Mouse (Mus musculus) liver, embryonic 16.5 days (tissue): Measurements from ENCODE around the gene Selplg. TPM values are rescaled to one million over a fixed set of nuclear protein-coding genes. Genes with fewer than 3 reads are reported as not detected.

Experiments used
- ATAC-seq: fragments of 200-750 bp; cut with Nextera tagmentation; 2 replicates; pipeline ENCODE4 v1.8.0; 2017; ENCODE audit warnings: low read depth, mild to moderate bottlenecking, moderate number of reproducible peaks, moderate library complexity
- H3K27ac ChIP-seq: fragments of 300-500 bp; sonication (generic); 2 replicates; pipeline ENCODE4 v1.5.1; 2014; ENCODE audit warnings: mild to moderate bottlenecking, low read length
- H3K27me3 ChIP-seq: fragments of 300-500 bp; sonication (generic); 2 replicates; pipeline ENCODE4 v1.6.1; 2014; ENCODE audit warnings: low read depth, low read length, mixed read lengths; ENCODE audit not compliant: control insufficient read depth, insufficient read depth
- H3K36me3 ChIP-seq: fragments of 300-500 bp; sonication (generic); 2 replicates; pipeline ENCODE4 v1.6.1; 2014; ENCODE audit warnings: mild to moderate bottlenecking; ENCODE audit not compliant: control insufficient read depth, insufficient read depth
- H3K4me1 ChIP-seq: fragments of 300-500 bp; sonication (generic); 2 replicates; pipeline ENCODE4 v1.6.1; 2014; ENCODE audit warnings: low read depth, low read length, mixed read lengths; ENCODE audit not compliant: control insufficient read depth
- H3K4me2 ChIP-seq: fragments of 300-500 bp; sonication (generic); 2 replicates; pipeline ENCODE4 v1.6.1; 2014; ENCODE audit warnings: low read depth, low read length, mixed read lengths
- H3K4me3 ChIP-seq: fragments of 300-500 bp; sonication (generic); 2 replicates; pipeline ENCODE4 v1.5.1; 2014; ENCODE audit warnings: low read depth, mild to moderate bottlenecking, low read length
- H3K9ac ChIP-seq: fragments of 300-500 bp; sonication (generic); 2 replicates; pipeline ENCODE4 v1.6.1; 2014; ENCODE audit warnings: low read depth, low read length
- H3K9me3 ChIP-seq: fragments of 300-500 bp; sonication (generic); replicated peaks from 2 replicates; pipeline ENCODE4 v1.6.1; 2016; ENCODE audit warnings: low read length; ENCODE audit not compliant: control insufficient read depth
- WGBS: fragments of 180-500 bp; shearing (Covaris S2); extraction: QIAGEN DNeasy Blood & Tissue Kit; methylation state at CpG from one replicate; pipeline ENCODE4 v1.1.7; 2014; ENCODE audit not compliant: insufficient replicate concordance; 5-methylcytosine and 5-hydroxymethylcytosine counted together
- polyA plus RNA-seq: library from polyadenylated mRNA; unstranded; fragments of >200 nt; fragmentation: Nextera tagmentation; extraction: Ambion mirVana; gene quantifications from 2 replicates; pipeline ENCODE4 v1.2.1, GENCODE M21; 2015

Selplg gene
- polyA plus RNA-seq, 1 experiment from 2014 or later, result 15.4 TPM

DNA sequence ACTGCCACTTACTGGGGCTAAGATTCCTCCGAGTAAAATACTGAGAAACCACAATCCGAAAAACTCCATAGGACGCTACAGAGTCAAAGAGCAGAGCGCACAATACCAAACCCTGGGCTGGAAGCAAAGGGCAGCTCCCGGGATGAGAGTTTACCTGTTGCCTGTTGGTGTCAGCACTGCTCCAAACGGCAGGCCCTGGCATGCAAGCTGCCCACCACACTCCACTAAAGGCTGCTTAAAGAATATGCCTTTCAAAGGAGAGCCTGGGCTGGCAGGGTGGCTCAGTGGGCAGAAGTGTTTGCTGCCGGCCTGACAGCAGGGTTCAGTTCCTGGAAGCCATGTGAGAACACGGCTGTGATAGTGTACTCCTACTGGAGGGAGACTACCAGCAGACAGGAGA is 25.2 kb upstream of the Selplg start:
- H3K4me3 ChIP-seq, result no peak overlapping the region
- WGBS, result 62% methylated on average over 8 of the region's 8 CpGs
- no peak overlapping the region for H3K4me2 ChIP-seq
- H3K27ac ChIP-seq, result no peak overlapping the region
- ATAC-seq, result no peak
- no peaks in the 10 kb centered on the region for H3K27me3 ChIP-seq
- peaks cover 11% of the 10 kb centered on the region for H3K4me1 ChIP-seq
- no peaks in the 10 kb centered on the region for H3K9me3 ChIP-seq
- no peak overlapping the region for H3K9ac ChIP-seq
- peaks cover 8% of the 10 kb centered on the region; the same call in 1 of the 2 replicates for H3K36me3 ChIP-seq

DNA sequence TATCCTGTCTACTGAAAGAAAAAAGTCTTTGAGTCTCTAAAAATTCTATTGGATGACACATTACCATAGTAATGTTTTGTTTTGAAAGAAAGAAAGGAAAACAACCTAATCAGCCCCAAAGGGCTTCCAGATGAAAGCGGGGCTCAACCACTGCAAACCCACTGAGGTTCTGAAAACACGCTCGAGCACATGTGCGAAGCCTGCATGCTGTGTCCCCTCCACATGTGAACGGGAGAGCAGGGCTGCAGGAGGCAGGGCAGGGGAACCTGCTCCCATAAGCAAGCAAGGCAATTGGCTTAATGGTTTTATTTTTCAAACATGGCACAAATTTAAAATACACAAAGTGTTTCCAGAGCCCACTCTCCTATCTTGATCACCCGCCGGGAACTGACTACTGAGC is 24.2 kb upstream of the Selplg start:
- H3K4me3 ChIP-seq, result no peak overlapping the region
- no peak overlapping the region for H3K27ac ChIP-seq
- H3K36me3 ChIP-seq, result peaks cover 8% of the 10 kb centered on the region; the same call in 1 of the 2 replicates
- H3K4me2 ChIP-seq, result no peak overlapping the region
- ATAC-seq, result no peak
- no peaks in the 10 kb centered on the region for H3K27me3 ChIP-seq
- 79% methylated on average over 7 of the region's 7 CpGs for WGBS
- peaks cover 11% of the 10 kb centered on the region for H3K4me1 ChIP-seq
- no peaks in the 10 kb centered on the region for H3K9me3 ChIP-seq
- H3K9ac ChIP-seq, result no peak overlapping the region

DNA sequence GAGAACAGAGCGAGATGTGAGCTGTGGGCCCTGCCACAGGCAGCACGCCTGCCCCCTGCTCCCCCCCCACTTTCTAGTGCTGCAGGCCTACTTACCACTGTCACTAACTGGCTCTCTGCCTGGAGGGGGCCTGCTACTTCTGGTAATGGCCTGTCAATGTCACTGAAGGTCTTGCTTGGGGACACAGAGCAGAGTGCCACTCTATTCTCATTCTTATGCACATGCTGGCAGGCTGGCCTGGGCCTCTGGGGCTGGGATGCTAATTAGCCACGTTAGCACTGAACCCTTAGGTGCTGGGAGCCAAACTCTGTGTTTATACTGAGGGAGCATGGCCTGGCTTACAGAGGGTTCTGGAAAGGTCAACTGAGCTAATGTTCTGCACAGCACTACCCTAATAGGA is 23.3 kb upstream of the Selplg start:
- WGBS, result 71% methylated on average over 3 of the region's 3 CpGs

DNA sequence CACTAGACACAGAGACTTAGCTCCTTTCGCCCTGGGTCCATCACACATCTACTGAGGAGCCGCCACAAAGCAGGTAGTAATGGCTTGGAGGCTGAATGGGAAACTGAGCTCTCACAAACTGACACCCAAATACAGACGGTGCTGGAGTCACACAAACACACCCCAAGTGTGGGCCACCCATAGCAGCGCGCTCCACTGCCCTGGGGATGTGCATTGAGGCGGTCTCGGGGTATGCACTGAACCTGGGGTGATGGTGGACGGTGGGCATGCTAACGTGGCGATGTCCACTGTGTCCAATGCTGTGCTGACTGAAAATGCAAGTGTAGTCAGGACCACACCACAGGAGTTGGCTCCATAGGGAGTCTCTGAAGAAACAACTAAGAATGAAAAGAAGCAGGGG is 22.7 kb upstream of the Selplg start:
- 80% methylated on average over 10 of the region's 10 CpGs for WGBS

More for the DNA sequence above, 23.3 kb upstream of the Selplg start:
- Histone ChIP-seq H3K4me3 (no peak overlapping the region), H3K27ac (no peak overlapping the region), H3K9ac (no peak overlapping the region), H3K9me3 (no peaks in the 10 kb centered on the region), H3K27me3 (no peaks in the 10 kb centered on the region), H3K36me3 (peaks cover 5% of the 10 kb centered on the region; the same call in 1 of the 2 replicates), H3K4me2 (no peak overlapping the region), H3K4me1 (peaks cover 14% of the 10 kb centered on the region)
- 0 out of 2 replicates have a peak, but pooled peaks have one; percentile 10 for ATAC-seq

DNA sequence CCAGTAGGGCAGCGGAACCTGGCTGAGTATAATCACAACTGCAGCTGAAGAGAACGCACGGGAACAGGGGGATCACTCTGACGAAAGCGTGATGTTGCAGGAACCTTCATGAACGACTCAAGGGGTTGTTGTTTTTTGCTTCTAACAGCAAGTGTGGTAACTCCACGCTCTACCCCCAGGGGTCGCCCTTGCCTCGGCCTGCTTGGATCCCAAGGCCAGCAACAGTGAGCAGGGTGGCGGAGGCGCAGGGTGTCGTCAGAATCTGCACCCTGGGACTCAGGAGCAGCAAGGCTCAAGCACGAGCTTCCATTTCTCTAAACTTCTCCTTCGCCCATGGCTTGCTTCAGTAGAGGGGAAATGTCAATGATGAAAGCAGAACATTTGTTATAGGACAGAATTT is 22.1 kb upstream of the Selplg start:
- 21% methylated on average over 14 of the region's 14 CpGs for WGBS
- ATAC-seq, result no peak
- H3K9me3 ChIP-seq, result no peaks in the 10 kb centered on the region

More for the DNA sequence above, 22.7 kb upstream of the Selplg start:
- no peak for ATAC-seq
- peaks cover 6% of the 10 kb centered on the region for H3K36me3 ChIP-seq
- no peaks in the 10 kb centered on the region for H3K9me3 ChIP-seq
- no peak overlapping the region for H3K9ac ChIP-seq
- H3K4me1 ChIP-seq, result peaks cover 18% of the 10 kb centered on the region
- no peaks in the 10 kb centered on the region for H3K27me3 ChIP-seq
- no peak overlapping the region for H3K4me2 ChIP-seq
- no peak overlapping the region for H3K4me3 ChIP-seq
- H3K27ac ChIP-seq, result no peak overlapping the region

DNA sequence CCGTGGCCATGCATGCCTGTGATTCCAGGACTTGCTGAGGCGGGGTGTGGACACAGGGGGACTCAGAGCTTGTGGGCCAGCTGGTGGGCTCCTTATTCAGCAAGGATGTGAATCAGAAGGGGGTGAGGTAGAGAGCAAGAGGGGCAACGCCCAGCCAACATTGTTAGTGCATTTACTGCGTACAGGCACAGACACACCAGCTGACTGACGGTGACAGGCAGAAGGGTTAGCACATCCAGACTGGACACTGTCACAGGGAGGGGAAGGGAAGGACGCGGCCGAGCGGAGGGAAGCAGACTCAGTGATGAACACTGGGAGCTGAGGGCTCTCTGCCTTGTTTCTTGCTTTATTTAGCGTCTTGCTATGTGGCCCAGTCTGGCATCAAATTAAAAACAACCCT is 21.1 kb upstream of the Selplg start:
- peaks cover 15% of the 10 kb centered on the region for H3K36me3 ChIP-seq
- no peak overlapping the region for H3K4me3 ChIP-seq
- no peaks in the 10 kb centered on the region for H3K9me3 ChIP-seq
- H3K27ac ChIP-seq, result no peak overlapping the region
- peaks cover 8% of the 10 kb centered on the region for H3K4me1 ChIP-seq
- H3K27me3 ChIP-seq, result no peaks in the 10 kb centered on the region
- ATAC-seq, result no peak
- H3K9ac ChIP-seq, result no peak overlapping the region
- WGBS, result 79% methylated on average over 10 of the region's 10 CpGs
- H3K4me2 ChIP-seq, result no peak overlapping the region

More for the DNA sequence above, 22.1 kb upstream of the Selplg start:
- Histone ChIP-seq H3K4me3 (no peak overlapping the region), H3K4me1 (peaks cover 18% of the 10 kb centered on the region), H3K9ac (no peak overlapping the region), H3K27ac (no peak overlapping the region), H3K4me2 (no peak overlapping the region), H3K36me3 (peaks cover 13% of the 10 kb centered on the region), H3K27me3 (no peaks in the 10 kb centered on the region)

DNA sequence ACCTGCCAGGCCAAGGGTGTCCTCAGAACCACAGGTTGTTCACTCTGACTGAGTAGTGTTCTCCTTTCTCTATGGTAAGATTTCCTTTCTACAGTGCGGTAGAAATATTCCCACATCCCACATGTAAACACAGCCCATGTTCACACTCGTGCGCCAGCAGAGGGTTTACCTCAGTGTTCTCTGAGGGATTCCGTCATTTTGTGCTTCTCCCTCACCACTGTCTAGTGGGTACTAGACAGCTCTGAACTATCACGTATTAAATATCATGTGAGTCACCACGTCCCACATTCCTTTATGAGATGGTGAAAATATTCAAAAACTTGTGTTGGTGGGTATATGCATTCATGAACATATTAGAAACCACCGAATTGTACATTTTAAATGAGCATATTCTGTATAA is 20.0 kb upstream of the Selplg start:
- Histone ChIP-seq H3K36me3 (peaks cover 13% of the 10 kb centered on the region), H3K4me3 (no peak overlapping the region), H3K4me2 (no peak overlapping the region), H3K27ac (no peak overlapping the region), H3K9me3 (no peaks in the 10 kb centered on the region), H3K27me3 (no peaks in the 10 kb centered on the region), H3K4me1 (peaks cover 11% of the 10 kb centered on the region), H3K9ac (no peak overlapping the region)
- 79% methylated on average over 7 of the region's 7 CpGs for WGBS
- ATAC-seq, result no peak

DNA sequence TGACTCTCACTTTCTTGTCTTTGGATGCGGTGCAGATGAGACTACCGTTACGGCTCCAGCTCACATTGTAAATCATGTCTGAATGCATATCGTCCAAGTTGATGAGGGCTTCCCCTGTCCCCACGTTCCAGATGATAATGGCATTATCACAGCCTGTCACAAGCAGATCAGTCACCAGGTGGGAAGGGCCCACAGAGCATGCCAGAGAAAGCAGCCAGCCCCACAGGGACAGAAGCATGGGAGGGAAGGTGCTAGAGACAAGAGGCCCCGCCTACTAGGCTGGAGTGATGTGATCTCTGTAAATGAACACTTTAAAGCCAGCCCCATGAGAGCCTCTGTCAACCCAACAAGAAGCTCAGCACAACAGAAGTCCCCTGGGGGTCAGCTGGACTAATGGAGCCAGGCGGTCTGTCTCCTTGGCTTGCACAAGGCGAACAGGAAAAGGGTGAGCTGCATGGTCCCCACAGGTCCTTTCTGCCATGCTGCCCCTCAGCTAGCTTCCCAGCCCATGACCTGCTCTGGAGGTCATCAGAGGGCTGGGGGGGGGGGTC is 18.3 kb upstream of the Selplg start:
- Histone ChIP-seq H3K9me3 (no peaks in the 10 kb centered on the region), H3K36me3 (peaks cover 16% of the 10 kb centered on the region), H3K4me1 (peaks cover 28% of the 10 kb centered on the region), H3K27me3 (no peaks in the 10 kb centered on the region), H3K4me2 (no peak overlapping the region), H3K9ac (no peak overlapping the region), H3K27ac (no peak overlapping the region), H3K4me3 (no peak overlapping the region)
- peak; percentile 39 for ATAC-seq
- 48% methylated on average over 8 of the region's 8 CpGs for WGBS

DNA sequence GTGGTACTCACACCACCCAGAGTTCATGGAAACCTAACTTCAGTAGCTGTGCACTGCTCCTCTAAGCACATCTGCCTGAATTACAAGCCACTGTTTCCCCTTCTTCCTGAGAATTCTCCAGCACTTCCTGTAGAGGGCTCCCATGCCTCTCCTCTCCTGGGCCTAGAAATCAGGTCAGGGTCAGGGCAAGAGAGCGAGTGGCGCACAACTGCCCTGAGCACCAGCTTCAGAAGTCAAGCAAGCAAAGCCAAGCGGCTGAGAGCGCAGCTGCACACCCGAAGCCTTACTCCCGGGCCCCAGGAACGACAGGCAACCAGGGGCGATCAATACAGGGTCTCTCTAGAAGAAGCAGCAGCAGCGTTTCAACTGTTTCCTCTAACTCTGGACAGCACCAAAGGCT is 15.2 kb upstream of the Selplg start:
- ATAC-seq, result no peak
- no peak overlapping the region for H3K27ac ChIP-seq
- peaks cover 32% of the 10 kb centered on the region for H3K4me1 ChIP-seq
- no peak overlapping the region for H3K4me3 ChIP-seq
- 83% methylated on average over 9 of the region's 9 CpGs for WGBS
- no peak overlapping the region for H3K9ac ChIP-seq
- H3K36me3 ChIP-seq, result peaks cover 30% of the 10 kb centered on the region
- no peaks in the 10 kb centered on the region for H3K27me3 ChIP-seq
- no peaks in the 10 kb centered on the region for H3K9me3 ChIP-seq
- H3K4me2 ChIP-seq, result no peak overlapping the region
